Mouse (Mus musculus) gonadal fat pad, adult 2 months (tissue): ENCODE results near the gene Polr2l. TPM values are rescaled to one million over a fixed set of nuclear protein-coding genes. Genes with fewer than 3 reads are reported as not detected.

Experiments
- DNase-seq: peaks from one replicate; pipeline ENCODE4 v3.0.0-alpha.2; 2012; ENCODE audit warnings: low read depth
- polyA plus RNA-seq: library from polyadenylated mRNA; depleted of rRNA; stranded (reverse); fragments of >200 nt; gene quantifications from 2 replicates; pipeline ENCODE4 v1.2.3, GENCODE M21; 2012

The Polr2l gene
- polyA plus RNA-seq, 1 experiment, result 82.9 TPM

- no peak for DNase-seq
Observed at GRCm38 (mm10) chr7:141467230-141468030, 7.5 kb downstream of the Polr2l start, which contains the start of gene Cd151. Gene Cd151 (plus strand): TSS chr7:141467392.

- no peak for DNase-seq
Observed at GRCm38 (mm10) chr7:141466607-141467148, 8.3 kb downstream of the Polr2l start.

GRCm38 (mm10) chr7:141466045-141466394 lies 8.9 kb downstream of the Polr2l start:
- DNase-seq, result no peak

GRCm38 (mm10) chr7:141465388-141466044 lies 9.4 kb downstream of the Polr2l start:
- no peak for DNase-seq

GRCm38 (mm10) chr7:141464603-141465201 lies 10.2 kb downstream of the Polr2l start:
- DNase-seq, result no peak

- DNase-seq, result no peak
Observed at GRCm38 (mm10) chr7:141463824-141464602, 10.9 kb downstream of the Polr2l start.

- DNase-seq, result no peak
Observed at GRCm38 (mm10) chr7:141462333-141462821, 12.6 kb downstream of the Polr2l start.

GRCm38 (mm10) chr7:141461521-141462332 lies 13.2 kb downstream of the Polr2l start:
- DNase-seq, result no peak

- DNase-seq, result peak; percentile 95
Observed at GRCm38 (mm10) chr7:141460391-141461113, 14.4 kb downstream of the Polr2l start, which contains the start of gene Cracr2b. Gene Cracr2b (plus strand): TSS chr7:141461094.

- no peak for DNase-seq
Observed at GRCm38 (mm10) chr7:141460001-141460390, 14.9 kb downstream of the Polr2l start.

- DNase-seq, result no peak
Observed at GRCm38 (mm10) chr7:141459301-141459711, 15.6 kb downstream of the Polr2l start.

- no peak for DNase-seq
Observed at GRCm38 (mm10) chr7:141458661-141459060, 16.3 kb downstream of the Polr2l start.

- no peak for DNase-seq
Observed at GRCm38 (mm10) chr7:141457986-141458660, 16.8 kb downstream of the Polr2l start.

- no peak for DNase-seq
Observed at GRCm38 (mm10) chr7:141457236-141457635, 17.7 kb downstream of the Polr2l start.

GRCm38 (mm10) chr7:141456739-141457138 lies 18.2 kb downstream of the Polr2l start:
- no peak for DNase-seq

- no peak for DNase-seq
Observed at GRCm38 (mm10) chr7:141455610-141456314, 19.2 kb downstream of the Polr2l start.

- DNase-seq, result no peak
Observed at GRCm38 (mm10) chr7:141454967-141455551, 19.9 kb downstream of the Polr2l start, which contains the start of gene Pnpla2. Gene Pnpla2 (plus strand): TSS chr7:141455198.

GRCm38 (mm10) chr7:141453636-141454035 lies 21.3 kb downstream of the Polr2l start:
- DNase-seq, result no peak
